Mouse (Mus musculus): ENCODE results near the gene Fkbp6. TPM values are rescaled to one million over a fixed set of nuclear protein-coding genes. Genes with fewer than 3 reads are reported as not detected.

The Fkbp6 gene
- polyA plus RNA-seq (2017; shearing (Covaris generic)), result not detected

DNA sequence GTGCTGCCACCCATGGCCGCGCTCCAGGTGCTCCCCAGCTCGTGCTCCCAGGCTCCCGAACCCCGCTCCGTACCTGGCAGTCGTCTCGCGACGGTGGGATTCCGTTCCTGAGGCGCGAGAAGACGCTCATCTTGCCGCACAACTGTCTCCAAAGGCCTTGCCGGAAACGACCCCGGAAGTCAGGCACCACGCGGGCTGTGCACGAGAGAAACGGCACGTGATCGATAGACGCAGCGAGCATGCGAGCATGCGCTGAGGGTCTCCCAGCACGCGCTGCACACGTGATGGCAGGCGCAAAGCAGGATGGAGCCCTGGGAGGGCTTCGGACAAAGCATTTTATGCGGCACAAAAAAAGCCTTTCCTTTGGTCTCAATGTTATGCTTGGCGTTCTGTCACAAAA is at the start of gene Fkbp6:
Gene Fkbp6 (minus strand): TSS at position 183 of the 400 bp plus-strand sequence.

DNA sequence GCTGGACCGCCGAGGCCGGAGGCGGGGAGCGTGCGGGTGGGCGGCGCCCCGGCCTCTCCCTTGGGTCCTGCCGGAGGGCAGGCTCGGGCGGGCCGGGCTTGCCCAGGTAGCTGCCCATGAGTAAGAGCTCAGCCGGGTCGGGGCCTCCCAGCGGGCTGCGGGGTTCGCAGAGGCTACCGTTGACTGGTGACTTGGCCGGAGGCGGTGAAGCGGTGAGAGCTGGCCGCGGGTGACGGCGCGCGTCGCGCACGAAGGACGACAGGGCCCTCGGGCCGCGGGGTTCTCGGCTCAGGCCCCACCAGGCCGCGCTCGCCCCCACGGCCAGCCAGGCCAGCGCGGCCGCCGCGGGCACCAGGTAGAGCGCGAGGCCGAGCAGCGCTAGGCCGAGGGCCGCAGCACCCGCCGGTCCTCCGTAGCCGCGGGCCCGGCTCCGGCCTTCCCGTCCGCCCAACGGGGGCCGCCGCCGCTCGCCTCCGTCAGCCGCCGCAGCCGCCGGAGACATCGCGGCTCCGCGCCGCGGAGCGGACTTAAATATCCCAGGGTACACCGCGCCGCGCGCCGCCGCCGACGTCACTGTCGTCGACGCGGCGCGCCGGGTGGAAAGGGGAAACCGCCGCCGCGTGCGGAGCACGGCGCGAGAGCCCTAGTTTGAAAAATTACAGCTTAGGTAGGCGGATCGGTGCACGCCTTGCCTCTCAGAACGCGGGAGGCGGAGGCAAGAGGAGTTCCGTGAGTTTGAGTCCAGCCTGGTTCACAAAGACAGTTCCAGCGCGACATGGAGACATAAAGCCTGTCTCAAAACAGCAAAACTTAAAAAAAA is 44.4 kb upstream of the Fkbp6 start, which contains the start of gene Pom121:
Gene Pom121 (minus strand): TSS at position 543 of the 820 bp plus-strand sequence.

DNA sequence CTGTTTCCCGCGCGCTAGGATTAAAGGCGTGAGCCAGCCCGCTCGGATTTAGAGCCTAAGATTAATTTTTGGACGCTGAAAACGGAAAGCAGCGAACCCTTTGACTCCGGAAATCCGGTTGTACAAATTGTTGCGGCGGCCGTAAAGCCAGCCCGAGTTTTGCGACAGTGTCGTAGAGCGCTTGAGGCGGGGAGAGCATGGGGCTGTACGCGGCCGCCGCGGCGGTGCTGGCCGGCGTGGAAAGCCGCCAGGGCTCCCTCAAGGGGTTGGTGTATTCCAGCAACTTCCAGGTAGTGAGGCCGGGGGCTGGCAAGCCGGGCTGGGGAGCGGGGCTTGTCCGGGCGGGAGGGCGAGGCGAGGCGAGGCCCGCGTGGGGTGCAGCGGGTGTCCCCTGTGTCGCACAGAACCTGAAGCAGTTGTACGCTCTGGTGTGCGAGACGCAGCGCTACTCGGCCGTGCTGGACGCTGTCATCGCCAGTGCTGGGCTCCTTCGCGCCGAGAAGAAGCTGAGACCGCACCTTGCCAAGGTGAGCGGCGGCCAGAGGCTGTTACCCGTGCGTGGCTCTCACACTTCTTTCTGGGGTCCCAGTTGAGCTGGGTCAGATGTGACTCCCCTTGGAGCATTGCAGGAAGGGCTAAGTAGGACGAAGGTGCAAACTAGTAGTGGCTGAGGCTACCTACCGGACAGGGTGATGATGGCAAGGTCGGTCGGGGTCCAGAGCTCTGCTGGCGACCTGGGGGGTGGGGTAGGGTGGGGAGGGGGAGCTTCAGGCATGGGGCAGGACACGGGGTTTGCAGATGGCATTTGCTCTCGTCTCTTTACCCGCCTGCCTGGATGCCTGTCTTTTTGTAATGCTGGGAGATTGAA is 20.2 kb upstream of the Fkbp6 start, which contains the start of gene Nsun5:
Gene Nsun5 (plus strand): TSS at position 167 of the 868 bp plus-strand sequence.

DNA sequence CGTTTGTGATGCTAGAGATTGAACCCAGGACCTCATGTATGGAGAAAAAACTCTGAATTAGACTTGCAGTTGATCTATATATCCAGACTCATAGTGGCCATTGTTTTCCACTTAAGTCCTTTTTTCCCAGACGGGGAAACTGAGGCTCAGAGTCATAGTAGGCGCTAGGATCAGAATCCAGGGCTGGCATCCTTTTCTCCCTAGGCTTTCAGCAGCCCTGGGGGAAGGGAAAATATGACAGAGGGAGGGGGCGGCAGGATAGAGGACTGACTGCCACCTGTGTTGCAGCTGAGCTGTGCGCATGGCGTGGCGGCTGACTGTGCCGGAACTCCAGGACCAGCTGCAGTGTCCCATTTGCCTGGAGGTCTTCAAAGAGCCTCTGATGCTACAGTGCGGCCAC is 3.2 kb upstream of the Fkbp6 start, which contains the start of gene Trim50:
Gene Trim50 (plus strand): TSS at position 301 of the 400 bp plus-strand sequence.

DNA sequence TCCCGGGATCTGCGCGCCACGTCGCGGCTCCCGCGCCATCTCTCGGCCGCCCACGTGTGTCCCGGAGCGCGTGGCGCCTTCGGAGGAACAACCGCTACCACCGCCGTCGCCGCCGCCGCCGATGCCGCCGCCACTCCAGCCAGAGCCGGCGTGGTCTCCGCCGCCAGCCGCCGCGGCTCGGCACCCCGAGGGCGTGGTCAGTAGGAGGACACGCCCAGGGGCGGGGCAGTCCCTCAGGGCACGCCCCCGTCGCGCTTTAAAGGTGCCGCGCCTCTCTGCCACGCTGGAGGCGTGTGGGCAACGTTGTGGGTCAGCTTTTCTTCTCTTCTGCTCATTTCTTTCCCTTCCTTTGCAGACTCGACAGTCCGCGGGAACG is 98.8 kb downstream of the Fkbp6 start, which contains the start of gene Fzd9:
Gene Fzd9 (minus strand): TSS at position 152 of the 376 bp plus-strand sequence.

Other genes starting within 250 kb of the Fkbp6 start
- gene Tbl2, start 200.4 kb downstream of the Fkbp6 start, polyA plus RNA-seq (2017; shearing (Covaris generic)), result 21.0 TPM
- 71.8 TPM for gene Bcl7b, start 181.8 kb downstream of the Fkbp6 start, polyA plus RNA-seq (2017; shearing (Covaris generic))
- gene Baz1b, start 162.8 kb downstream of the Fkbp6 start, polyA plus RNA-seq (2017; shearing (Covaris generic)), result 18.4 TPM
- gene Fzd9, start 98.8 kb downstream of the Fkbp6 start, polyA plus RNA-seq (2017; shearing (Covaris generic)), result not detected
- not detected for gene Trim50, start 3.3 kb upstream of the Fkbp6 start, polyA plus RNA-seq (2017; shearing (Covaris generic))
- 51.0 TPM for gene Nsun5, start 19.9 kb upstream of the Fkbp6 start, polyA plus RNA-seq (2017; shearing (Covaris generic))
- 4.1 TPM for gene Pom121, start 44.5 kb upstream of the Fkbp6 start, polyA plus RNA-seq (2017; shearing (Covaris generic))
- gene Hip1, start 195.1 kb upstream of the Fkbp6 start, polyA plus RNA-seq (2017; shearing (Covaris generic)), result 15.7 TPM
- gene Ccl26, start 213.5 kb upstream of the Fkbp6 start, polyA plus RNA-seq (2017; shearing (Covaris generic)), result not detected
- gene Ccl24, start 223.0 kb upstream of the Fkbp6 start, polyA plus RNA-seq (2017; shearing (Covaris generic)), result not detected